Mouse (Mus musculus) neutrophil, adult 5-6 weeks (primary cell): ENCODE data around the gene Cc2d2b. TPM values are rescaled to one million over a fixed set of nuclear protein-coding genes. Genes with fewer than 3 reads are reported as not detected.

ENCODE experiments used
- ATAC-seq: fragments of 151-379, 151-347 bp; 2 replicates; pipeline ENCODE4 v1.8.0; 2017; ENCODE audit warnings: mild to moderate bottlenecking, moderate TSS enrichment; ENCODE audit not compliant: insufficient number of reproducible peaks, poor library complexity, low FRiP score, severe bottlenecking; ENCODE audit errors: extremely low read depth
- total RNA-seq: library from RNA; stranded (forward); fragments of 200-1000 nt; gene quantifications from 2 replicates; pipeline ENCODE4 v1.2.3, GENCODE M21; 2017

Cc2d2b gene
- total RNA-seq, result 1.2 and 2.7 TPM in 2 replicates

DNA sequence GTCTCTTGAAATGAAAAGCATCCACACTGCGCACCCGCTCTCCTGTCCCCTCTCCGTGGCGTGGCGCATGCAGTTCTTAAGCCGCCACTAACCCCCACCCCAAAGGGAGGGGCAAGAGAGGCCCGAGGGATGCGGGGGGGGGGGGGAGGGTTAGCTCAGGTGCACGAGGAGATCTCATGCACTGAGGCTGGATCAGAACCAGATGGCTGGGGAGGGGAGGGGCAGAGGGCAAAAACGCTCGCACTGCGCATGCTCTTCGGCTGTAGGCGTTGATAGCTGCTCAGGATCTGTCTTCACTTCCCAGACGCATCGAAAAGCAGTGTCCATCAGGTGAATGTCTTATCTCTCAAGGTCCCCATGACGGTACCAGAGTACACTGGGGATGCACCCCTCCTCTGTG lies at the start of gene Cc2d2b:
Cc2d2b (plus strand) TSS at position 195 of the 400 bp plus-strand sequence.
- ATAC-seq, result no peak

GRCm38 (mm10) chr19:40699816-40700215 lies 48.7 kb upstream of the Cc2d2b start:
- no peak for ATAC-seq

GRCm38 (mm10) chr19:40702406-40702805 lies 46.1 kb upstream of the Cc2d2b start:
- no peak for ATAC-seq

DNA sequence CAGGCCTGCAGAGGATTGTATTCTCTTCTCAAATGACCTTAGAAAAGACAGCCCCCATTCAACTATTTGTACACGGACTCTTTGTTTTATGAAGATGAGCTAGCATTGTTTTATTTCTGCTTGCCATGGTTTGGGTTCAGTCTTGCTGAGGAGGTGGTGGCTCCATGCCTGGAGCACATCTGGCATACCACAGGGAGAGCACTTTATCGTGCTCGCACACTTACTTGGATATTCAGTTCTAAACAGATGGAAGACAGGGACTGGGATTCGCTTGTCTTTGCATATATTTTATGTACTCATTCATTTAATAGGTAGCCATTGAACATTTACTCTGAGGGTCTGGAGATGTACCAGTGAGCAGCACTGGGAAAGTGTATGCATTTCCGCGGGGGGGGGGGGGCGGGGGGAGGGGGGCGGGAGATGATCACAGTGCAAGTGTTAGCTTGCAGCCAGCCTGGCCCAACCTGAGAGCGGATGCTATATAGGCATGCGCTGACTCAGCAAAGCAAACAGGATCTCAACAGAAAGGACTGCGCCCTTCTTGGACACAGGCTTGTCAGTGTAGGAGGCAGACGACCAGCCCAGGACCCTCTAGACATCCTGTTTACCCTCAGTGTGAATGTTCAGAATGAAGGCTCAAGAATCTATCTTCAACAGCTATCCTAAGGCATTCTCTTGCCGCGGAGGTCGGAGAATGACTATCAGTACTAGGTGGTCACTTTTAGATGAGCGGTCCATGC lies 35.5 kb upstream of the Cc2d2b start:
- no peak for ATAC-seq

DNA sequence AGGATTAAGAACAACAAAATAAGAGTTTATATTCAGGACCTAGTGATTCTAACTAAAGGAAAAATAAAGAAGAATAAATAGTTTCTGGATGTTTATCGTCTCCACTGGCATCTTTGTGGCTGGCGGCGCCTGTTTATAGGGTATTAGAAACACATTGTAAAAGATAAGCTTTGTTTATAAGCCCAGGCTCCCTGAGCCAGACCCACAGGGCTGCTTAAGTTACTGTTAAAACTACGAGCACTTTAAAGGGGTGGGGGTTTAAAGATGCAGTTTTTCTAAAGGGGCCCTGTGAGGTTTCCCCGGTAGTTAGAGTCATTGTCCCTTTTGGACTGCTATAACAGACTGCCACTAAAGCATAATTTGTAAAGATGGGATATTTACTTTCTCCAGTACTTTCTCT lies 33.9 kb upstream of the Cc2d2b start:
- no peak for ATAC-seq

GRCm38 (mm10) chr19:40716981-40717380 lies 31.6 kb upstream of the Cc2d2b start:
- ATAC-seq, result no peak

DNA sequence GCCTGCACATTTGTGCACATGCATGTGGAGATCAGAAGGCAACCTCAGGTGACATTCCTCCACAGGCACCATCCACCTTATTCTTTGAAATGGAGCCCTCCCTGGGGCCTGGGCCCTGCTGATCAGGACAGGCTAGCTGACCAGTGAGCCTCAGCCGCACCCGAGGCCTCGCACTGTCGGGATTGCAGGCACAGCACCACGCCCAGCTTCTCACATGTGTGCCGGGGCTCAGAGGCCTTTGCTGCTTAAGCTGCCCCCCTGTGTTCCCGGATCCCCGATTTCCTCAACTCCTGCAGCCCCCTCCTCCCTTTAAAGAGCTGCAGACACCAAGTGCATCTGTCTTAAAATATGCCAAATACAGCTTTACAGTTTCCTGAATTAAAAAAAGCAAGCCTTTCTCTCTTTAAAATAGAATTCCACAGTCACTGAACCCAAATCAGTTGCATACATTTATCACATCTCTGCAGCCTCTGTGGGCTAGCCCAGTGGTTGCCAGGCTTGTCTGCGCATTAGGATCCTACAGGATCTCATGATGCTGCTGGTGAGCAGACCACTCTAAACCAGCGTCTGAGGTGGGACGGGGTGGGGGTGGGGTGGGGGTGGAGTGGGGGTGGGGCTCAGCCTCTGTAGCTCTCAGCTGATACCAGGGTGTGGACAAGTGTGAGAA lies 29.0 kb upstream of the Cc2d2b start:
- ATAC-seq, result no peak

- no peak for ATAC-seq
These were observed 28.2 kb upstream of the Cc2d2b start for GRCm38 (mm10) chr19:40720381-40720780.

GRCm38 (mm10) chr19:40722137-40723038 lies 26.2 kb upstream of the Cc2d2b start:
- peak; percentile 77 for ATAC-seq

DNA sequence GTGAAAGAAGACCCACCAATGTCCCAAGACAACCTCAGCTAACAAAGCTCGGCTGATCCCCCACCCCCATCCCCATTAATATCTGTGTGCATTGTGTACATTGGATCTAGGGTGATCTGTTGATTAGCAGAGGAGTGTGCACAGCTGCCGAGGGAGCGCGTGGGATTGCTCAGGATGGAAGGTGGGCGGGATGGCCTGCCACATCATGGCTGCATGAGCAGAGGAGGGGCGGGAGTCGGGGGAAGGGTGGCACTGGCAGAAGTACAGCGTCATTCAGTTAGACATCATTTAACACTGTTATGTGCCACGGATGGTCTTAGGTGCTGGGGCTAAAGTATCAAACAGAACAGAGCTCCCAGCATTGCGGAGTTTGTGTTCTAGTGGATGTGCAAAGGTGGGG lies 25.0 kb upstream of the Cc2d2b start:
- no peak for ATAC-seq

DNA sequence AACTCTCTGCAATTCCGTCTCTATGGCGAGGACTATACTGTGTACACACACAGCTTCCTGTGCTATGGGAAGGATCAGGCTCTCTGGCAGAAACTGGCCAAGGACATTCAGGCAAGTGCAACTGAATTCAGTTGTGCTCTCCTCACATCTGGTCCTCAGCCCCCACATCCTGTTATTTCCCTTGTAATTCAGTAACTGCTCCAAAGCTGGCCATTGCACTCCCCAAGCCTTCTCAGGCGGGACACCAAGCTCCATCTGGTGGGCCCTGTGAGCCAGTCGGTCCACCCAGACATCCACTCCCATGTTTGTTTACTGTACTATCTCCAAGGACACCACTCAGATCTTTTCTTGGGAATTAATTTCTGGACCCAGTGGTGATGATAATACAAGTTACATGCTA lies 22.4 kb upstream of the Cc2d2b start:
- ATAC-seq, result no peak

- no peak for ATAC-seq
These were observed 21.9 kb upstream of the Cc2d2b start for GRCm38 (mm10) chr19:40726614-40727013.

GRCm38 (mm10) chr19:40728213-40728612 lies 20.3 kb upstream of the Cc2d2b start:
- ATAC-seq, result no peak

GRCm38 (mm10) chr19:40728732-40729420 lies 19.7 kb upstream of the Cc2d2b start:
- no peak for ATAC-seq

- ATAC-seq, result no peak
These were observed 15.1 kb upstream of the Cc2d2b start for GRCm38 (mm10) chr19:40733409-40733808.

DNA sequence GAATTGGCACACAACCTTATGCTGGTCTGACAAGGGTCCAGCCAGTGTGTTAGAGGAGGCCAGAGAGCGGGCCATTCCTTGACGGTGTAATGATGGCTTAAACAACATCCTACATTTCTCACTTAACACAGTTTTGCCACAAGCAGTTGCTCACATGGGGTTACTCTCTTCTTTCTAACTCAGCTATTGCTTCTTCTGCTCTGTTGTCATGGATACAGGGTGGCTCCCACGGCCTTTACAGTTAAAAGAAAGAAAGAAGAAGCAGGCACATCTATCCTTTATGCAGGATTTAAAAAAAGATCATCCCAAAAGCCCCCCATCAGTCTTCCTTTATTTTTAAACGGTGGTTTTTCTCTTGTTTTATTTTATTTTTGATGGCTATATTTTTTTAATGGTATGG lies 14.7 kb upstream of the Cc2d2b start:
- ATAC-seq, result no peak

DNA sequence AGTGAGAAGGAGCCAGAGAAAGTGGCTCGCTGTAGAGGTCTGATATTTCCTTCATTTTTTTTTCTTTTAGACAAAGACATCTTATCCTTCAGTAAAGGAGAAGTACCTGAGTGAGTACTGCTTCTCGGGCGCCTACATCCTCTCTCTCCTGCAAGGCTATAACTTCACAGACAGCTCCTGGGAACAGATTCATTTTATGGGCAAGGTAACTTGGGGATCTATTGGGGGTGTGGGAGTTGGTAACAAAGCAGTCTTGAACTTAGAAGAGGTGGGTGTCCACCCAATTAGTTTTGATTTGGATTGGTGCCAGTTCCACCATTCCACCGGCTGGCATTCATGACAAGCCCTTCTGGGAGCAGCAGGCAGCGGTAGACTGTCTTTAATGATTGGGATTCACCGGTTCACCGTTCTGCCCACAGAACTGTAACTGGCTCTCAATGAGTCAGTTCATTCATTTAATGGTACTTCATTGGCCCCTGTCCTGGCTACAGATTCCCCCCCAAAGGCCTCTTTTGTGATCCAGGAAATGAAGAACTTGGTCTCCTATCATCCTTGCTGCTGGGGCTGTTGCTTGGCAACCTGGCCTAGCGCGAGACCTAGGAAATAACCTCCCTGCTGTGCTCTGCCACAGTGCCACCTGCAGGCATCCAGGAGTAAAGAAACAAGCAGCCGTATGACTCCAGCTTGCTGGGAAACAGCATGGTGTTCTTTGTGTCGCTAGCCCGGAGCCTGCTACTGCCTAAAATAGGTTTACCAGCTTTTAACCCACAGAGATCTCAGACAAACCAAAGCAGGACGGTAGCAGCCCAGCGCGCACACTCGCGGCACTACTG lies 11.7 kb upstream of the Cc2d2b start:
- peak; percentile 69 for ATAC-seq

DNA sequence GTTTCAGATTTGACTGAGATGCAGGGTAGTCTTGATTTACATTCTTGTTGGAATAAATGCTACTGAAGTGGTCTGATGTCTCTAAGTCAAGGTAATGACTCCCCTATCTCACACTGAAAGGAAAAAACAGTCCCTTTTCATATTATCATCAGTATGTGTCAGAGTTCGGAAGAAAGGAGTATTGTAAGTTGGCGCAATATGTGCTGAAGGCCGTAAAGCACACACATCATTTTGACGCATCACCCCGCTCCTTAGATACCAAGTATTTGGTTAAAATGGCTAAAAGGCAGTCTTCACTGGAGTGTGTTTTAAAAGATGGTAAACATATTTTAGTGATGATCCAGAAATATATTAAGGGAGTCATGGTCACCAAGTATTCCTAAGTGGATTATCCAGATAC lies 10.9 kb upstream of the Cc2d2b start:
- no peak for ATAC-seq
